Mouse (Mus musculus): ENCODE results near the gene Il6st.

The Il6st gene

GRCm38 (mm10) chr13:112442867-112443529 is 20.9 kb upstream of the Il6st start:
- no peak for DNase-seq (ENCODE audit: low read depth, low spot score)

DNA sequence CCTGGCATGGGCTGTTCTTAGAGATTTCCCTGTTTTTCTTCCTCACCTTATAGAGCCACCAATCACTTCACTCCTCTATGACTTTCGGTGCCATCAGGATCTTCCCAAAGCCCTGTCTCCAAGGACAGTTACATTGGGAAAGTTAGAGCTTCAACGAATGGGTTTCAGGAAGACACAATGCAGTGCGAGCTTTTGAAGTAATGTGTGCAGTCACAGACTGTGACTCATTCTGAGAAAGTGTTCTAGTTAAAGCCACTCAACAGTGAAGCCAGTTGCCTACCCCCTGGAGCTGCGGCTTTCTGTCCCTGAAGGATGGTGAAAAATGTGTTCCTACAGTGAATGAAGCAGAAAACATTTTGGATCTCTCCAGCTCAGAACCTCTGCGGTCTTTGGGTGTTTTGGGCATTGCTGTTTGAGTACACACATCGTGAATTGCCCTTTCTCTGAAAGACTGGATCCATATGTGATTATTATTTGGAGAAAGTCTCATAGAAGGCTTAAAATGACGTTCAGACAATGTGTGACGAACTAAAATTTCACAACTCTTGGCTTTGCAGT is 16.7 kb upstream of the Il6st start:
- no peak for DNase-seq (ENCODE audit: low read depth, low spot score)

DNA sequence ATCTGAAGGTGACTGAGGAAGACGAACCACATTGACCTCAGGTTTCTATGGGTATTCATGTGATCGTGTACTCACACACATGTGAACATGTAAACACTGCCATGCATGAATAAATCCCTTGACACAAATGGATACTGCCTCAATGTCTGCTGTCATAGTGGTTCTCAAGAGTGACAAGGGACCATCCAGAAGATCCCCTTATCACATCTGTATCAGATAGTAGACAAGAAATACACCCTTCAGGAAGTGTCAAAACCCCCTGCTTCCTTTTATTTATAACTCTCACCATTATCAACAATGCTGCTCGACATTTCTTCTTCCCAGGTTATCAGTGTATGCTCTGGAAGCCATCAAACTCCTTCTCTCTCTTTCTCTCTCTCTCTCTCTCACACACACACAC is 13.7 kb upstream of the Il6st start:
- DNase-seq (ENCODE audit: low read depth, low spot score) = no peak

DNA sequence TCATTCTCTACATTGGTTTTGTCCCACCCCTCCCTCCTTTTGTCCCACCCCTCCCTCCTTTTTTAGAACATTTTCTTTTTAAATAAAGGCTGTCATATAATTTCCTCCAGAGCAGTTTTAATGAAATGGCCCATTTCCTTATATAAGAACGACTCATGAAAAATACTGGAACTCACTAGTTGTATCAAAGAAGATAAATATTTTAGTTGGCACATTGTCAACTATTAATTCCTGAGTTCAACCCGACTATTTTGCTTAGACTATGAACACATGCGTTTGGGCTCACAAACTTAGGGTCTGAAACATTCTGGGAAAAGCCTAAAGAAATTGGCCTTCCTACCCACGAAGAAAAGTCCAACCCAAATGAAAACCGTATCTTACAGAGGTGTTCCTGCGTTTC is 6.5 kb upstream of the Il6st start:
- no peak for DNase-seq (ENCODE audit: low read depth, low spot score)

DNA sequence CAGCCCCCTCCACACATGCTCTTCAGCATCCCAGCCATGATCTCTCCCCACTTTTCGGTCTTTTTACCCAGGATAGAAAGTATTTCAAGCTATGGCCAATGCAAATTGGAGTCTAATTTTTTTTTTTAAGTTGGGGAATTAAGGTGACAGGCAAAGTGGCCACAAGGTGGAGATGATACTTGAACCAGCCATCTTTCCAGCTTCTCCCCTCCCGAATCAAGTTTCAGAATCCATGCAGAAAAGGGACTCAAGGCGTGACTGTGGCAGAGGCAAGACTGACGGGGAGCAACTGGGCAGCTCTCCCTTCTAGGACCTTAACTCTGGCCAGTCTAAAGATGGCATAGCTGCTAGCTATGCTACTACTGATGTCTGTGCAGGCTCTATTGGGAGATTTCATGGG is 5.9 kb upstream of the Il6st start:
- no peak for DNase-seq (ENCODE audit: low read depth, low spot score)

DNA sequence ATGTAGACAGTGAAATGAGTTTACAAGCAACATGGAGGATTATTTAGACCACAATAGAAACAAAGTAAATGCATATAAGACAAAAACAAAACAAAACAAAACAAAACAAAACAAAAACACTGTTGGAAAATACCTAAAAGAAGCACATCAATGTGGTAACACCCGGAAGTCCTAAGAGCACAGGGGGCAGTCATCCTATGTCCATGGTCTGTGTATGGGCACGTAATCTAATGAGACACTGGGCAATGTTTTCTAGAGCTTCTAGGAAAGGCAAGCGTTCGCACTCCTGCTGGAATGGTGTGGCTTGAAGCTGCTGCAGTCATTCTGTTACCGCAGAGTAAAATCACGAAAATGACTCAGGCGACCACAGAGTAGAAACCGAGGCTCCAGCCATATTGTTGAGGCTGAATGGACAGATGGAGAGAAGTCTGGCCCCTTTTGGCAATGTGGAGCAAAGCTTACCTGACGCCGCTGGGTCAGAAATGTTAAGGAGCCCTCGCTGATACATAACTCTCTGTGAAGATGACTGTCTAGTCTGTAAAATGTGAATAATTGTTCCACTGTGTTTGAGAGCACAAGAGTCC is 5.3 kb upstream of the Il6st start:
- no peak for DNase-seq (ENCODE audit: low read depth, low spot score)

DNA sequence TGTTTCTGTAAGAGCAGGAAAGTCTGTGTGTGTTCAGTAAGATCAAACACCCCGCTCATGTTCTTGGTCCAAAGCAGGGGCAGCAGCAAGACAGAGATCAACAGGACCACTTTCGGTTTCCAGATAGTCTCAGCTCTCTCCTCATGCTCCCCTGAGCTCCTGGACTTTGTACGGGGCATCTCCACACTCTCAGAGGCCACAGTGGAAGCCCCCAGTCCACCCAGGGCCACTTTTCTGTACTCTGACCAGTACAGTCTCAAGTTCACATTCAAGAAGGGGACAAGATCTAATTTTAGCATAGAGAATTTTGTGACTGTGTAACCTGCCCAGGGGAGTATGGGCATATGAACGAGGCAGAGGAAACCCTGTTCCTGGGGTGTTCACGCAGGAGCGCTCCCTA is 3.9 kb upstream of the Il6st start:
- DNase-seq (ENCODE audit: low read depth, low spot score) = no peak

GRCm38 (mm10) chr13:112462411-112462987 is 1.4 kb upstream of the Il6st start:
- DNase-seq (ENCODE audit: low read depth, low spot score) = no peak

GRCm38 (mm10) chr13:112463337-112463802 is 500 bp upstream of the Il6st start:
- no peak for DNase-seq (ENCODE audit: low read depth, low spot score)

GRCm38 (mm10) chr13:112464626-112465287 is 887 bp downstream of the Il6st start:
- DNase-seq (ENCODE audit: low read depth, low spot score) = no peak

DNA sequence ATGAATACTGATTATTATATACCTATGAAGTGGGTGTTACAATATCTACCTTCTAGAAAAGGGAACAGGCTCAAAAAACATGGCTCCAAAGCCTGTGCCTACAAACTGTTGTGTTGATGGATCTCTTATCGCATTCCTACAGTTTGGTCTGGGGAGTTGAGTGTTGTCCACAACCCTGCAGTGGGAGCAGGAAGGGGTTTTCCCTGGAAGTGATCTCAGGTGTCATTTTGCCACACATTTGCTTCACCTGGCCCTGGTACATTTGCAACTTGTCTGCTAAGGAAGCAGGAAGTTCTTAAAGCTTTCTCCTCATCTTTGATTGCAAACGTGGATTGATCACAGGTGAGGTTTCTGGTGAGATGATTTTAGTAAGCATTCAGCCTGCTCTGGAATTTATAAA is 1.7 kb downstream of the Il6st start:
- no peak for DNase-seq (ENCODE audit: low read depth, low spot score)

- no peak for DNase-seq (ENCODE audit: low read depth, low spot score)
These were observed 2.5 kb downstream of the Il6st start for GRCm38 (mm10) chr13:112466136-112466945.

DNA sequence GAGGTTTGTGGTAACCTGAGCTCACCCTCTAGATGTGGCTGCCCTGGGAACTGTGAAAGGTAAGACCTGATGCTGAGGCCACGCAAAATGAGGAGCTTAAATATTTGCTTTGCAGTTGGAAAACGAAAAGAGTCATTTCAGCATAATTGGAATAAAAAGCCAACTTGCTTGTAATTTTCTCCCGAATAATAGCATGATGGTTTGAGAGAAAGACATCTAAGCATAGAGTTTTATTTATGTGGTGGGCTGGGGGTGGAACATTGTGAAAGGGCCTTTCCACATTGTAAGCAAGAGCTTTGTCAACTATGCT is 3.0 kb downstream of the Il6st start:
- DNase-seq (ENCODE audit: low read depth, low spot score) = no peak

DNA sequence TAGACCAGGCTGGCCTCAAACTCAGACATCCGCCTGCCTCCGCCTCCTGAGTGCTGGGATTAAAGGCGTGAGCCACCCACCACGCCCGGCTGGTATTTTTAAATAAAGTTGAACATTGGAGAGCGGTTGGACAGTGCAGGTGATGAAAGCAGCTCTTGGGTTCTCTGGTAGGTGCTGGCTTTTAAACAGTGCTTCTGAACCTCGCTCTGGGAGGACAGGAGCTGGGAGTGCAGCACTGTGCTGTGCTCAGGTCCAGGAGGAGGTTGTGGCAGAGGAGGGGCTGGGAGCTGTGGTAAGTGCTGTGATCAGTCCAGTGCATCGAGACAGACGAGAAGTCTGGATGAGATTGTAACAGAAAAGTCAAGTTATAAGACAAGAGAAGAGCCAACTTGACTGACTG is 3.5 kb downstream of the Il6st start:
- DNase-seq (ENCODE audit: low read depth, low spot score) = no peak

DNA sequence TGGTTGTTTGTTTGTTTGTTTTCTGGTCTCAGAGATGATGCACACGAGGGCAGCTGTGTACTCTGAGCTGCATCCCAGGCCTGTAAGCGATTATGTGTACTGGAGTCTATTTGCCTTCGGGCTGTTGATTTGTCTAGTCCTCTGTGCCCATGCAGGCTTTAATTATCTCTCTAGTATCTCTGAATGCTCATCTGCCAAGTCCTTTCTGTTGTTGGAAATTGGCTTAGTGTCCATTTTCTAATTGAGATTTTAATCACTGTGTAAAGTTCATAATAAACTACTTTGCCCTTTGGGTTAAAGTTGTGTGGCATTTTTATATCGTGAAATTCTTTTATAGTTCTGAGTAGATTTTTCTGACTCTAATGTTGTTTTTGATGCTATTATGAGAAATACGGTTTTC is 5.6 kb downstream of the Il6st start:
- no peak for DNase-seq (ENCODE audit: low read depth, low spot score)

DNA sequence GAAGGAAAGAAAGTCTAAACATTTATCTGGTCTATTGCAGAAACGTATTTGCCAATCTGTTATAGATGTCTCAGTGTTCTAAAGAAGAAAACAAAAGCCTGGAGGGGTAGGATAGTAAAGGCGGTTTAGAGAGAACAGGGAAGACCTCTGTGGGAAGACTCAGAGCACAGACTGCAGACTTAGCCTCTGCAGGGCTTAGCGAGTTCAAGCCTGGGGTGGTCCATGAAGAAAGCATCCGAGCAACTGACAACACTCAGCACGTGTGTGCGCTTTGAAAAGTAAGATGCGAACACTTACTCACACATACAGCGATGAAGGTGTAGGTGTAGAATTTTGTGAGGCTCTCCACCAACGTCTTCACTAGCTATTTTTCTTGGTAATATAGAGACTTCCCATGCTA is 7.3 kb downstream of the Il6st start:
- no peak for DNase-seq (ENCODE audit: low read depth, low spot score)

GRCm38 (mm10) chr13:112472401-112473023 is 8.6 kb downstream of the Il6st start:
- DNase-seq (ENCODE audit: low read depth, low spot score) = no peak

GRCm38 (mm10) chr13:112473757-112474755 is 10.2 kb downstream of the Il6st start:
- DNase-seq (ENCODE audit: low read depth, low spot score) = no peak

- DNase-seq (ENCODE audit: low read depth, low spot score) = no peak
These were observed 15.2 kb downstream of the Il6st start for GRCm38 (mm10) chr13:112479032-112479431.

DNA sequence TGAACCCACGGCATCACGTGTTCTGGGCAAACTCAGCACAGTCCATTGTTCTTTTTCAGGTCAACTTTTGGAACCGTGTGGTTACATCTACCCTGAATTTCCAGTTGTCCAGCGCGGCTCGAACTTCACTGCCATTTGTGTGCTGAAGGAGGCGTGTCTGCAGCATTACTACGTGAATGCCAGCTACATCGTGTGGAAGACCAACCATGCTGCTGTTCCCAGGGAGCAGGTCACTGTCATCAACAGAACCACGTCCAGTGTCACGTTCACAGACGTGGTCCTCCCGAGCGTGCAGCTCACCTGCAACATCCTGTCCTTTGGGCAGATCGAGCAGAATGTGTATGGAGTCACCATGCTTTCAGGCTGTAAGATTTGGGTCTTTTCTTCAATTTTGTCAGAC is 16.1 kb downstream of the Il6st start:
- DNase-seq (ENCODE audit: low read depth, low spot score) = no peak
